Mouse (Mus musculus) G1E (cell line): ENCODE measurements around the gene Tpr.

Experiments
- CTCF ChIP-seq: IDR thresholded peaks from 2 replicates; pipeline ENCODE4 v1.5.1; 2012; ENCODE audit warnings: low read depth, low read length, inconsistent platforms, mixed read lengths
- GATA1 ChIP-seq: IDR thresholded peaks from 2 replicates; pipeline ENCODE4 v1.6.1; 2012; ENCODE audit warnings: borderline replicate concordance, low read length, inconsistent platforms, mixed read lengths

GRCm38 (mm10) chr1:150407285-150407684, 14.6 kb downstream of the Tpr start:
- no peak for TF ChIP-seq CTCF
- no peak for TF ChIP-seq GATA1
